Mouse (Mus musculus) myocyte (in vitro differentiated cells): ENCODE data around the gene Gm49358.

Source experiments
- CEBPB ChIP-seq: IDR thresholded peaks from 2 replicates; pipeline ENCODE4 v1.6.1; 2011; ENCODE audit warnings: mild to moderate bottlenecking, moderate library complexity; ENCODE audit not compliant: poor library complexity, insufficient read depth, severe bottlenecking
- E2F4 ChIP-seq: IDR thresholded peaks from one replicate; pipeline ENCODE4 v1.6.1; 2011; ENCODE audit warnings: mild to moderate bottlenecking, control low read depth, moderate library complexity; ENCODE audit not compliant: insufficient read depth
- MAX ChIP-seq: IDR thresholded peaks from one replicate; pipeline ENCODE4 v1.6.1; 2011; ENCODE audit warnings: low read depth, mild to moderate bottlenecking, control low read depth
- MYOD1 ChIP-seq, 3 experiments: IDR thresholded peaks; one replicate each; pipeline ENCODE4 v1.6.1; 2011; ENCODE audit warnings: control low read depth in 2 of 3, low read depth in 2 of 3, mild to moderate bottlenecking in 2 of 3, moderate library complexity in 1 of 3; ENCODE audit not compliant: insufficient read length in 2 of 3, control insufficient read depth in 1 of 3
- MYOG ChIP-seq, 3 experiments: IDR thresholded peaks; one replicate each; pipeline ENCODE4 v1.6.1; 2011; ENCODE audit warnings: control low read depth in 2 of 3, low read depth in 2 of 3, mild to moderate bottlenecking in 2 of 3; ENCODE audit not compliant: insufficient read length in 2 of 3, control insufficient read depth in 1 of 3, insufficient read depth in 1 of 3
- POLR2A ChIP-seq: IDR thresholded peaks from one replicate; pipeline ENCODE4 v1.6.1; 2011; ENCODE audit warnings: low read depth, mild to moderate bottlenecking, control low read depth, moderate library complexity; ENCODE audit not compliant: insufficient read length
- POLR2AphosphoS2 ChIP-seq: IDR thresholded peaks from one replicate; pipeline ENCODE4 v1.6.1; 2011; ENCODE audit warnings: low read depth, control low read depth; ENCODE audit not compliant: insufficient read length
- SRF ChIP-seq: IDR thresholded peaks from one replicate; pipeline ENCODE4 v1.6.1; 2011; ENCODE audit warnings: low read depth; ENCODE audit not compliant: control insufficient read depth, insufficient read length
- TCF3 ChIP-seq: IDR thresholded peaks from one replicate; pipeline ENCODE4 v1.6.1; 2011; ENCODE audit warnings: low read depth, control low read depth; ENCODE audit not compliant: insufficient read length
- USF1 ChIP-seq: IDR thresholded peaks from one replicate; pipeline ENCODE4 v1.6.1; 2011; ENCODE audit warnings: low read depth, mild to moderate bottlenecking, control low read depth, moderate library complexity

- TF ChIP-seq POLR2A: no peak
- no peak for TF ChIP-seq POLR2AphosphoS2
- TF ChIP-seq SRF: no peak
- TF ChIP-seq MYOG (IDR thresholded peaks at IDR 0.05; ENCODE audit: control insufficient read depth in 1 of 3, insufficient read depth in 1 of 3, insufficient read length in 2 of 3, low read depth in 2 of 3): no peak
- no peak for TF ChIP-seq CEBPB
- no peak for TF ChIP-seq E2F4
- no peak for TF ChIP-seq USF1
- no peak for TF ChIP-seq MYOD1 (IDR thresholded peaks at IDR 0.05; ENCODE audit: control insufficient read depth in 1 of 3, insufficient read length in 2 of 3, low read depth in 2 of 3)
- TF ChIP-seq MAX: no peak
- TF ChIP-seq TCF3: no peak
Measured at GRCm38 (mm10) chr10:86762384-86762730, 1.4 kb upstream of the Gm49358 start.
